Mouse (Mus musculus) small intestine, adult 2 months (tissue): ENCODE data around the gene Bicral. TPM values are rescaled to one million over a fixed set of nuclear protein-coding genes. Genes with fewer than 3 reads are reported as not detected.

Experiments used
- H3K27ac ChIP-seq: fragments of 200-500 bp; 2 replicates; pipeline ENCODE4 v1.5.1; 2012; ENCODE audit warnings: low read depth, low read length, control low read depth, inconsistent platforms; ENCODE audit not compliant: insufficient read depth
- H3K27me3 ChIP-seq: fragments of 200-500 bp; 2 replicates; pipeline ENCODE4 v1.6.1; 2012; ENCODE audit warnings: mild to moderate bottlenecking, moderate library complexity, low read length, inconsistent platforms; ENCODE audit not compliant: control insufficient read depth, insufficient read depth
- H3K36me3 ChIP-seq: fragments of 200-500 bp; 2 replicates; pipeline ENCODE4 v1.6.1; 2012; ENCODE audit warnings: mild to moderate bottlenecking, low read length, control low read depth, inconsistent platforms; ENCODE audit not compliant: control insufficient read depth, insufficient read depth
- H3K4me1 ChIP-seq: fragments of 200-500 bp; 2 replicates; pipeline ENCODE4 v1.6.1; 2012; ENCODE audit warnings: low read length, inconsistent platforms, mixed read lengths; ENCODE audit not compliant: control insufficient read depth, insufficient read depth, insufficient read length
- H3K4me3 ChIP-seq: fragments of 200-500 bp; 2 replicates; pipeline ENCODE4 v1.5.1; 2012; ENCODE audit warnings: low read depth, mild to moderate bottlenecking, control low read depth, inconsistent platforms, low read length, moderate library complexity
- CTCF ChIP-seq: fragments of 200-500 bp; IDR thresholded peaks from 2 replicates; pipeline ENCODE4 v1.5.1; 2012; ENCODE audit warnings: low read depth, mild to moderate bottlenecking, control low read depth, inconsistent platforms, low read length, moderate library complexity, mixed read lengths; ENCODE audit not compliant: insufficient replicate concordance, insufficient read length; ENCODE audit errors: extremely low read depth
- POLR2A ChIP-seq: fragments of 200-500 bp; IDR thresholded peaks from 2 replicates; pipeline ENCODE4 v1.6.1; 2012; ENCODE audit warnings: low read depth, mild to moderate bottlenecking, control low read depth, inconsistent platforms, low read length, moderate library complexity
- WGBS: fragments of 180-500 bp; shearing (Covaris S2); methylation state at CpG from one replicate; pipeline ENCODE4 v1.1.7; 2018; 5-methylcytosine and 5-hydroxymethylcytosine counted together
- polyA plus RNA-seq: library from polyadenylated mRNA; depleted of rRNA; stranded (reverse); fragments of >200 nt; gene quantifications from 2 replicates; pipeline ENCODE4 v1.2.3, GENCODE M21; 2012

The Bicral gene
- polyA plus RNA-seq, 1 experiment: 7.1 TPM

DNA sequence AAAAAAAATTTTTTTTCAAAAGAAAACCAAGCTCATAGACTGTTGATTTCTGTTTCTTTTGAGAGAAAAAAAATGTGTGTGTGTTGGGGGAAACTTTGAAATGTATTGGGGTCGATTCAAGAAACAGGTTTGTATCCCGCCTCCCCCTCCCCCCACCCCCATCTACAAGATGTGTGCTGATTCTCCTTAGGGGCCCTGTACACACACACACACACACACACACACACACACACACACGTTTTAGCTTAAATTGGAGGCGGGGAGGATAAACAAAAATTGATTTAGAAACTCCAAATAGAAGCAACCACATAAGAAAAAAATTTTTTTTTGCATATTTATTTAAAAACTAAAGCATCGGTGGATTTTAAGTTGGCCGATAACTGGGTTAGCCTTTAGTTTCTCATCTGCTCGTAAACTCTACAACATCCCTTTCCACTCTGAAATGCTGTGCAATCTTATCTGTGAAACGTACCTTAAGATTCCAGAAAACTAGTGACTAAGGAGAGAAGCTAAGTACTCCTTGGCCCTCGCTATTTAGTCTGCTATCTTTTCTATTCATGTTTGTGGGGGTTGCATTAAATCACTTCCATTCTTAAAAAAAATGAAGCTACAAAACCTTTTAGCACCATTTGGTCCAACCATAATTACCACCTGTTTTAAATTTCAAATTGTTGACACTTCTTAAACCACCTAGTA is 615 bp upstream of the Bicral start:
- no peaks in the 10 kb centered on the region for H3K36me3 ChIP-seq
- WGBS: 26% methylated on average over 9 of the region's 9 CpGs
- no peak overlapping the region for H3K27ac ChIP-seq
- peak overlapping the region; percentile 79; the same call in 1 of the 2 replicates for H3K4me3 ChIP-seq
- peaks cover 8% of the 10 kb centered on the region for H3K4me1 ChIP-seq
- TF ChIP-seq CTCF: no peak
- TF ChIP-seq POLR2A: no peak
- H3K27me3 ChIP-seq: no peaks in the 10 kb centered on the region

DNA sequence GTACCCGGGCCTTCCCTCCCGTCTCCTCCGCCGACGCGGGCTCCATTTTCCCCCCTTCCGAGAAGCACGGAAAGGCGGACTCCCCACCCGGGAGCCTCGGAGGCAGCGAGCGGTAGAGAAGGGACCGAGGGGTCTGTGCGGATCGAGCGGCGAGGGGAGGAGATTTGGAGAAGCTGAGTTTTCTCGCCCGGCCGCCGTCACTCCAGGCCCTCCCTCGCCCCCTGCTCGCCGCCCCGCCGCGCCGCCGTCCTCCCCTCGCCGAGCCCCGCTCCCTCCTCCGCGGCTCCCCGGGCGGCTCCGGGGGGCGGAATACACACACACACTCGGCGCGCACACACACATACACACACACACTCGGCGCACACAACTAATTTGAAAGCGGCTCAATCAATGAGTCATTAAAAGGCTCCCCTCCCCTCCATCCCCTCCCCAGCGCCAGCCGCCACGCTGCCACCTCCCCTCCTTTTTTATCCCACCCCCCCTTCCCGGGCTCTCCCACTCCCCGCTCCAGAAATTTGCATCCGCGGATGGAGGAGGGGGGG is 850 bp downstream of the Bicral start:
- WGBS: 2% methylated on average over 45 of the region's 52 CpGs

DNA sequence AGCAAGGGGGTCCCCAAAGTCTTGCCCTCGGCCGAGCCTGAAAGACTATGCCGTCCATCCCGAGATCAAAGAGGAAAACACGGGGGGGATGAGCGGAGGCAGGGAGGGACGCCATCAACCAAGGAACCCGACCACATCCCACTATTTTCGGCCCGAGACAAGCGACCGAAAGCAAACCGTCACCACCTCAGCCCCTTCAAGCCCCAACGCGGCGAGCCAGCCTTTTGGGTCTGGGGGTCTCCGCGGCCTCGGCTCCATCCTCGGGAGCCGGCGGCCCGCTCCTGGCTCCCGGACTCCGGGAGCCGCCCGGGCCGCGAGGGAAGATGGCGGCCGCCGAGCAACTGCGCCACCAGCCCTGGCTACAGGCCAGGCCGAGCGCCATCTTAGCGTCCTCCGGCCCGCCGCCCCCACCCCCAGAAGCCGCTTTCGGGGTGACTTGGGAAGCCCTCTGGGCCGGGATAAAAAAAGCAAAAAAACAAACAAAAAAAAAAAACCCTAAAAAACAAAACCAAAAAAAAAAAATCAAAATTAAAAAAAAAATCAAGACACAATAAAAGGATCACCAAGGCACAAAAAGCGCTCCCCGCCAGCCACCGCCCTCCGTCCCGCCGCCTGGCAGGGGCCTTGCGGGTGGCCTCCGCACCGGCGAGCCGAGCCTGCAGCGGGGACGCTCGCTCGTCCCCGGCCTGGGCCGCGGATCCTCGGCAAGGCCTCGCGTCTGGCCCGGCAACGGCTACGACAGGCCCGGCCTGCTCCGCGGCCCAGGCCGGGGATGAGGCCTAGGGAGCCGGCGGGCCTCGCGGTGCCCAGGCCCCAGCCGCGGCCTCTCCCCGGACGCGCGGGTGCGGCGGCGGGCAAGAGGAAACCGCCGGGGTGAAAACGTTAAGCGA is 1.6 kb downstream of the Bicral start:
- Histone ChIP-seq H3K27ac (peak overlapping the region; percentile 99), H3K36me3 (no peaks in the 10 kb centered on the region), H3K27me3 (no peaks in the 10 kb centered on the region), H3K4me1 (peaks cover 15% of the 10 kb centered on the region), H3K4me3 (peak overlapping the region; percentile 79)
- peak; percentile 43 for TF ChIP-seq POLR2A
- no peak for TF ChIP-seq CTCF
- under 1% methylated on average over 87 of the region's 87 CpGs for WGBS

More for the DNA sequence above, 850 bp downstream of the Bicral start:
- no peaks in the 10 kb centered on the region for H3K36me3 ChIP-seq
- no peaks in the 10 kb centered on the region for H3K27me3 ChIP-seq
- no peak for TF ChIP-seq CTCF
- TF ChIP-seq POLR2A: peak; percentile 50; the same call in 1 of the 2 replicates
- H3K4me1 ChIP-seq: peaks cover 15% of the 10 kb centered on the region
- peak overlapping the region; percentile 99 for H3K27ac ChIP-seq
- peak overlapping the region; percentile 79 for H3K4me3 ChIP-seq

DNA sequence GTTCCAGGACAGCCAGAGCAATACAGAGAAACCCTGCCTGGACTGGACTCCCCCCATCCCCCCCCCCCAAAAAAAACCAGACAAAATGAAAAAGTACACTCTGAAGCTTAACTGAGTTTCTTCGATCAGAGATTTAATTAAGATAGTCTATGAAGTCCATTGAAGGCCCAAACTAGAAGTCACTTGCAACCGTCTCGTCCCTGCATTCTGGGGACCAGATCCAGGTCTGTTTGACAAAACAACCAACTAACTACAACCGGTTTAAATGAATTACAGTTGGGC is 2.2 kb downstream of the Bicral start:
- Histone ChIP-seq H3K4me3 (peak overlapping the region; percentile 79), H3K36me3 (no peaks in the 10 kb centered on the region), H3K27ac (peak overlapping the region; percentile 99), H3K4me1 (peaks cover 15% of the 10 kb centered on the region), H3K27me3 (no peaks in the 10 kb centered on the region)
- no peak for TF ChIP-seq POLR2A
- no peak for TF ChIP-seq CTCF
- 5% methylated on average over 4 of the region's 4 CpGs for WGBS

DNA sequence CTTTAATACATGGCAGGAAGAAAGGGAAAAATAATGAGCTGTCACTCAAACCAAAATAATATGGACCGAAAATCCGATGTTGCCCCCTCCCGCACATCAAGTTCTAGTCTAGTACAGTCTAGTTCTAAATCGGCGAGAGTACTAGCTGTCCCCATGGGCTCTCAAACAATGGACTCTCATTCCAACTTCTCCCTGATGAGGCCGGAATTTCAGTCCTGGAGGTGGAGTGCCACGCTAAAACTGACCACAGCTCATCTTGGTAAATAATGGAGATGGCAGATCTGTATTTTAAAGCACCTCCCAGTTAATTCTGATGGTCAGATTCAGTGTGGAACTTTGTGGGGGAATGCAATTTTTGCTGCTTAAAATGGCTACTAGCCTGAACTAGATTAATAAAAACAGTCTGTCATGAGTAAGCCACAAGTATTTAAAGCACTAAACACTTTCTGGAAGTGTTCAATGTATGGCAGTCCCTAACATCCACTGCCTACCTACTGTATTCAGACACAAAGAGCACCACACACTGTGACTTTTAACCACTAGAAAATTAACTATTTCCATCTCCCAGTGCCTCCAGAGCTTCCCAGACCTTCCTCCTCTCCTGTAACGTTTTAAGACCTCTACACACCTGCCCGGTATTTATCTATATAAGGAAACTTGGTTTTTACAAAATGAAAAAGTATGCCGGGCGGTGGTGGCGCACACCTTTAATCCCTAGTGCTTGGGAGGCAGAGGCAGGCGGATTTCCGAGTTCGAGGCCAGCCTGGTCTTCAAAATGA is 2.8 kb downstream of the Bicral start:
- WGBS: 31% methylated on average over 15 of the region's 15 CpGs
- peak overlapping the region; percentile 99 for H3K27ac ChIP-seq
- no peak for TF ChIP-seq CTCF
- no peak for TF ChIP-seq POLR2A
- H3K36me3 ChIP-seq: no peaks in the 10 kb centered on the region
- peak overlapping the region; percentile 79 for H3K4me3 ChIP-seq
- H3K4me1 ChIP-seq: peaks cover 15% of the 10 kb centered on the region
- no peaks in the 10 kb centered on the region for H3K27me3 ChIP-seq

DNA sequence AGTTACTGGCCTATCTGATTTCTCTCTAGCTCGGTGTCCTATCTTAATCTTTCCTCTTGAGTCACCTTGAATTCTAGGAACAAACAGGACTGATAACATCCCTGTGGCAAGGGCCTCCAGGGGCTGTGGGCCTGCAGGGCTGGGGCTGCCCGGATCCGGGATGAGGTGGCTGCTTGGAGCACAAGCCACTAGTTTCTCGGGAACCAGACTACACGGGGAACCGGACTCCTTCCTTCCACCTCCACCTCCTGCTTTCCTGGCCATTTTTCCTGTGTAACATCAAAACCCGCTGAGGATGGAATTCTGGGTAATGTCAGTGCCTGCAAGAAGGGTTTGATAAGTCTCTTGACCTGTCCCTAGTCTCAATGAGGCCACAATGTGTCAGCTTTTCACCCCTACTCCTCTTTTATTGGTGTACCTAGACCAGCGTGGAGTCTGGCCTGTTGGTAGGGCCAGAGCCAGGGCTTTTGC is 3.6 kb downstream of the Bicral start:
- Histone ChIP-seq H3K27ac (peak overlapping the region; percentile 31; the same call in 1 of the 2 replicates), H3K4me1 (peaks cover 15% of the 10 kb centered on the region), H3K27me3 (no peaks in the 10 kb centered on the region), H3K36me3 (no peaks in the 10 kb centered on the region), H3K4me3 (no peak overlapping the region)
- TF ChIP-seq CTCF (no peak), POLR2A (no peak; the same call in 1 of the 2 replicates)
- WGBS: 54% methylated on average over 8 of the region's 8 CpGs
